Mouse (Mus musculus) neural tube, embryonic 12.5 days (tissue): ENCODE data around the gene Rnf115. TPM values are rescaled to one million over a fixed set of nuclear protein-coding genes. Genes with fewer than 3 reads are reported as not detected.
"Not testable (repeated sequence)": the region's sequence is repeated elsewhere in the genome, so short reads cannot be mapped to it uniquely, and the experiment has no call there.

Experiments
- ATAC-seq: fragments of 200-750 bp; cut with Nextera tagmentation; 2 replicates; pipeline ENCODE4 v1.8.0; 2017; ENCODE audit warnings: low read depth, mild to moderate bottlenecking, moderate TSS enrichment, moderate library complexity; ENCODE audit not compliant: low FRiP score
- H3K27ac ChIP-seq: fragments of 300-500 bp; sonication (generic); 2 replicates; pipeline ENCODE4 v1.5.1; 2016
- H3K27me3 ChIP-seq: fragments of 300-500 bp; sonication (generic); replicated peaks from 2 replicates; pipeline ENCODE4 v1.6.1; 2016; ENCODE audit warnings: mild to moderate bottlenecking
- H3K36me3 ChIP-seq: fragments of 300-500 bp; sonication (generic); 2 replicates; pipeline ENCODE4 v1.6.1; 2016; ENCODE audit warnings: mild to moderate bottlenecking
- H3K4me1 ChIP-seq: fragments of 300-500 bp; sonication (generic); 2 replicates; pipeline ENCODE4 v1.6.1; 2016
- H3K4me2 ChIP-seq: fragments of 300-500 bp; sonication (generic); replicated peaks from 2 replicates; pipeline ENCODE4 v1.6.1; 2016; ENCODE audit warnings: mild to moderate bottlenecking
- H3K4me3 ChIP-seq: fragments of 300-500 bp; sonication (generic); 2 replicates; pipeline ENCODE4 v1.5.1; 2016
- H3K9ac ChIP-seq: fragments of 300-500 bp; sonication (generic); 2 replicates; pipeline ENCODE4 v1.6.1; 2016; ENCODE audit warnings: mild to moderate bottlenecking
- H3K9me3 ChIP-seq: fragments of 300-500 bp; sonication (generic); 2 replicates; pipeline ENCODE4 v1.6.1; 2016; ENCODE audit warnings: mild to moderate bottlenecking
- WGBS: fragments of 180-500 bp; shearing (Covaris S2); methylation state at CpG from one replicate; pipeline ENCODE4 v1.1.7; 2016; 5-methylcytosine and 5-hydroxymethylcytosine counted together
- polyA plus RNA-seq: library from polyadenylated mRNA; unstranded; fragments of >200 nt; fragmentation: Nextera tagmentation; extraction: Ambion mirVana; gene quantifications from 2 replicates; pipeline ENCODE4 v1.2.1, GENCODE M21; 2016

Rnf115 gene
- 78.6 and 81.4 TPM in 2 replicates for polyA plus RNA-seq

DNA sequence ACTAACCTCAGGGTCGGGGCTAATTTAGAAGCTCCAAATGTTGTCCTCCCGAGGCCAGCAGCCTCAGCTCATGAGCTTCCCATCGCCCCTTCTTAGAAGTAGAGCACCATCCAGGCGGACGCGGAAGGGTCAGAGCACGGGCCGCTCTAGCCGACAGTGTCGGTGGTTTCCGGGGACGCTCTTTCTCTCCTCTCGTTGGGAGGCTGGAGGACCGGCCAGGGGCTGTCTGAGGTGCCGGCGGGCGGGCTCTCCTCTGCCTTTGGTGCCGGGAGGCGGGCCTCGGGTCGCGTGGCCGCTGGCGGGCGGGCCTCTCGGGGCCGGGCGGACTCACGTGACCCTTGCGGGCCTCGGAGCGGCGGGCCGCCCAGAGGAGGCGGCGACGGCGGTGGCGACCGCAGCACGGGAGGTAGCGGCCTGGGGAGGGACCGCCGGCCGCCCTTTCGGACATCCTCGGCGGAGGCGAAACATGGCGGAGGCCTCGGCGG, at the start of gene Rnf115, which contains the start of gene Polr3c:
Gene Rnf115, plus strand, starts transcription at position 322 of the 485 bp plus-strand sequence.
Gene Polr3c, minus strand, starts transcription at position 286 of the 485 bp plus-strand sequence.
- Histone ChIP-seq H3K4me3 (peak within 1 kb of the TSS; percentile 85), H3K4me1 (peaks cover 26% of the 10 kb centered on the region), H3K36me3 (peaks cover 13% of the 10 kb centered on the region), H3K27ac (peak within 1 kb of the TSS; percentile 32; the same call in 1 of the 2 replicates), H3K9me3 (no peaks in the 10 kb centered on the region), H3K9ac (peak within 1 kb of the TSS; percentile 87), H3K27me3 (no peaks in the 10 kb centered on the region), H3K4me2 (peak within 1 kb of the TSS; percentile 78)
- peak; percentile 99 for ATAC-seq
- under 1% methylated on average over 52 of the region's 52 CpGs for WGBS

DNA sequence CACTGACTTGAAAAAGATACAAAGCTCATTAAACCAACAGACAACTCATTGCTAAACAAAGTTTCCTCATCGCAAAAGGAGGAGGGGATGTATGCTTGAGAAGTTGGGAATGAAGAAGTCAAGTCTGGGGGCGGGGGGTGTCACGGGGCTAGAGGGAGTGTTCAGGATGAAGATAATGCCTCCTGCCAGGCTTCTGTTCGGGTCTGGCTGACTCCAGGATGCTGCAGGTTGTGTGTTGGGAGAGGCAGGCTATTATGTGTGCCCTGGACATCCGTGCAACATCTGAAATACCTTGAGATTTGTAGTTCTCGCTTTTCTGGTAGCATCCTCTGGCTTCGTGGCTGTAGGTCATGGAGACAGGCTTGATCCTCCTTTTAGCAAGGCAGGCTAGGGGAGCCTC, 49.0 kb upstream of the Rnf115 start:
- Histone ChIP-seq H3K4me1 (no peaks in the 10 kb centered on the region), H3K27ac (no peak overlapping the region), H3K4me3 (no peak overlapping the region), H3K9me3 (no peaks in the 10 kb centered on the region), H3K36me3 (no peaks in the 10 kb centered on the region), H3K9ac (no peak overlapping the region), H3K4me2 (no peak overlapping the region), H3K27me3 (peaks cover 14% of the 10 kb centered on the region; the same call in 1 of the 2 replicates)
- 60% methylated on average over 7 of the region's 7 CpGs for WGBS
- no peak for ATAC-seq

DNA sequence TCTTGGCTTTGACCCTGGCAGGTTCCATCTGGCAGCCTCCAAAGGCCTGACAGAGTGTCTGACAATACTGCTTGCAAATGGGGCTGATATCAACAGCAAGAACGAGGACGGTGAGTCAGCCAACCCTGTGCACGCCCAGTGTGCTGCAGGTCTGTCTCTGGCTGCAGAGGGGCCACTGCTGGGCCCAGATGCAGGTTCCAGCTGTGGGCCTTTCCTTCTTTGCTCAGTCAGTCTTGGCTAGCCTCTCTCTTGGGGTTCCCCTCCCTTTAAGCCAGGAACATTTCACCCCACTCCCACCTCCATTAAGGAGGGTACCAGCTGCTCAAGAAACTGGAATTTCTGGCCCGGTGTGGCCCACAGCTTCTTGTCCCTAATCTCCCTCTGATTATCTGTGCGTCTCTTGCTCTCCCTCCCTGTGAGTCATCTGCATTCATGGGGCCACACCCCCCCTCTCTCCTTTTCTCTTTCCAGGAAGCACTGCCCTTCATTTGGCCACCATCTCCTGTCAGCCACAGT, 48.2 kb upstream of the Rnf115 start:
- ATAC-seq = no peak
- Histone ChIP-seq H3K4me2 (no peak overlapping the region), H3K9me3 (no peaks in the 10 kb centered on the region), H3K4me1 (no peaks in the 10 kb centered on the region), H3K27me3 (peaks cover 14% of the 10 kb centered on the region; the same call in 1 of the 2 replicates), H3K36me3 (no peaks in the 10 kb centered on the region), H3K27ac (no peak overlapping the region), H3K9ac (no peak overlapping the region), H3K4me3 (no peak overlapping the region)
- 34% methylated on average over 5 of the region's 5 CpGs for WGBS

DNA sequence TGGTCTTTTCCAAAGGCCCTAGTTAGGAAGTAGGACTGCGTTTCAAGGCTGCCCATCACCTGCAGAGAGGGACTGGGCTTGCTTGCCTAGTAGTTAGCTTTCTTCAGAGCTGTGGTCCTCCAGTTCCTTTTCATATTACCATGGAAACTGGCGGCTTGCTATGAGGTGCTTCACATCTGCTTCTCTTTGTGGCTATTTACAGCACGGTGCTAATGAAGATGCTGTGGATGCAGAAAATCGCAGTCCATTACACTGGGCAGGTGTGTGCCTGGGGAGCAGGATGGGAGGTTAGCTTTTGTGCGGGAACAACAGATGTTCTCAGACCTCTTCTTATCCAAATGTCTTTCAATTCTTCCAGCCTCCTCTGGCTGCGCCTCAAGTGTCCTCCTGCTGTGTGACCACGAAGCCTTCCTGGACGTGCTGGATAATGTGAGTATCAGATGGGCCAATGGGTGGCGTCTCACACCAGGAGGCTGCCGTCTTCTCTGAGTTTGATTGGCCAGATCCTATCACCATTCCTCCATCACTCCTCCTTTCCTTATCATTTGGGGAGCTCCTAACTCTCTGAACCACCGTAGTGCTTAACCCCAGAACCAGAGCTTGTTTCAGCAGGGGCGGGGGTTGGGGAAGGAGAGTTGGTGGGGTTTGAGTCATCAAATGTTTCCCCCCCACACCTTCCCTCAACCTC, 47.1 kb upstream of the Rnf115 start:
- no peaks in the 10 kb centered on the region for H3K9me3 ChIP-seq
- H3K4me2 ChIP-seq = no peak overlapping the region
- H3K36me3 ChIP-seq = no peaks in the 10 kb centered on the region
- 18% methylated on average over 12 of the region's 12 CpGs for WGBS
- H3K27me3 ChIP-seq = peaks cover 22% of the 10 kb centered on the region; the same call in 1 of the 2 replicates
- H3K4me1 ChIP-seq = peaks cover 8% of the 10 kb centered on the region; the same call in 1 of the 2 replicates
- no peak overlapping the region for H3K4me3 ChIP-seq
- H3K9ac ChIP-seq = no peak overlapping the region
- no peak overlapping the region for H3K27ac ChIP-seq
- no peak for ATAC-seq

DNA sequence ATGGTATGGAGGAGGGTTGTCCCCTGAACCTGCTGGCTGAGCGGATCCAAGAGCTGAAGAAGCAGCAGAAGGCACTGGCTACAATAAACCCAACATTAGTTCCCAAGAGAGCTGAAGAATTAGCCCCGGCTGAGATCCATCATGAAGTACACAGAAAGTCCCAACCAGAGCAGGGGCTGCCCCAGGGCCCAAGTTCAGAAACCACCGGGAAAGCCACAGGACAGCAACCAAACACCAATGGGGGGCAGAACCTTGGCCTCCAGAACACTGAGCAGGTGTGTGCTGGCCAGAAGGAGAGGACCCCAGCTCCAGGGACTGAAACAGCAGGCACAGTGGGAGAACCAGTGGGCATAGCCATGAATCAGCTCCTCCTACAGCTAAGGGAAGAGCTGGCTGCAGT, 44.0 kb upstream of the Rnf115 start:
- Histone ChIP-seq H3K27me3 (peaks cover 23% of the 10 kb centered on the region; the same call in 1 of the 2 replicates), H3K27ac (no peak overlapping the region), H3K9me3 (no peaks in the 10 kb centered on the region), H3K36me3 (no peaks in the 10 kb centered on the region), H3K4me3 (no peak overlapping the region), H3K4me1 (peaks cover 8% of the 10 kb centered on the region; the same call in 1 of the 2 replicates), H3K9ac (no peak overlapping the region), H3K4me2 (no peak overlapping the region)
- WGBS = 85% methylated on average over 3 of the region's 3 CpGs
- no peak for ATAC-seq

DNA sequence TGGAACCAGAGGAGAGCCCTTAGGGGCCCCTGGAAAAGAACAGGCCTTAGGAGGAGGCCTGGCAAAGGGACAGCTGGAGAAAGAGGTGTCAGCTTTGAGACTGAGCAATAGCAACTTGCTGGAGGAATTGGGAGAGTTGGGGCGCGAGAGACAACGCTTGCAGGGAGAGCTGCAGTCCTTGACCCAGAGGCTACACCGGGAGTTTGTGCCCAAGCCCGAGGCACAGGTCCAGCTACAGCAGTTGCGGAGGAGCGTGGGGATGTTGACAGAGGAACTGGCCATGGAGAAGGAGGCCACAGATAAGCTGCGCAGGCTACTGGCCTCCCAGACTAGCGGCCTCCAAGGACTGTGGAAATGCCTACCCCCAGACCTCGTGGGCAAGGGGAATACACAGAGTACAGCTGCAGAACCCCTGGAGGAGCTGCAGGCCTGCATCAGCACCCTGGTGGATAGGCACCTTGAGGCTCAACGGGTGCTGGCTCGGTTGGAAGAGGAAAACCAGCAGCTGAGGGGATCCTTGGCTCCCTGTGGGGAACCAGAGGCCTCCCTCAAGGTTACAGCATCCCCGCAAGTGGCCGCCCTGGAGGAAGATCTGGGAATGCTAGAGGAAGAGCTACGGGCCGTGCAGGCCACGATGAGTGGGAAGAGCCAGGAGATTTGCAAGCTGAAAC, 43.2 kb upstream of the Rnf115 start:
- no peak overlapping the region for H3K9ac ChIP-seq
- no peak overlapping the region for H3K4me3 ChIP-seq
- ATAC-seq = no peak
- no peaks in the 10 kb centered on the region for H3K9me3 ChIP-seq
- H3K4me1 ChIP-seq = peaks cover 8% of the 10 kb centered on the region; the same call in 1 of the 2 replicates
- WGBS = 59% methylated on average over 17 of the region's 17 CpGs
- H3K27me3 ChIP-seq = peaks cover 23% of the 10 kb centered on the region; the same call in 1 of the 2 replicates
- H3K36me3 ChIP-seq = no peaks in the 10 kb centered on the region
- H3K4me2 ChIP-seq = peak overlapping the region; percentile 52
- no peak overlapping the region for H3K27ac ChIP-seq

DNA sequence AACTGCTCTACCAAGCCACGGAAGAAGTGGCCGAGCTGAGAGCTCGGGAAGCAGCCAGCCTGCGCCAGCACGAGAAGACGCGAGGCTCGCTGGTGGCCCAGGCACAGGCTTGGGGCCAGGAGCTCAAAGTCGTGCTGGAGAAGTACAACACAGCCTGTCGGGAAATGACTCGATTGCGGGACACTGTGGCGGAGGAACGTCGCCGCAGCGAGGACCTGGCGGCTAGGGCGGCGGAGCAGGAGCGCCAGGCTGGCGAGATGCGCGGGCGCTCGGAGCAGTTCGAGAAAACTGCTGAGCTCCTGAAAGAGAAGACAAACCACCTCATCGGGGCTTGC, 42.7 kb upstream of the Rnf115 start:
- no peak overlapping the region for H3K9ac ChIP-seq
- no peak overlapping the region for H3K27ac ChIP-seq
- WGBS = 33% methylated on average over 28 of the region's 28 CpGs
- peaks cover 8% of the 10 kb centered on the region; the same call in 1 of the 2 replicates for H3K4me1 ChIP-seq
- no peaks in the 10 kb centered on the region for H3K9me3 ChIP-seq
- H3K27me3 ChIP-seq = peaks cover 21% of the 10 kb centered on the region; the same call in 1 of the 2 replicates
- no peak overlapping the region; the same call in 1 of the 2 replicates for H3K4me3 ChIP-seq
- ATAC-seq = no peak
- H3K36me3 ChIP-seq = no peaks in the 10 kb centered on the region
- H3K4me2 ChIP-seq = peak overlapping the region; percentile 52

DNA sequence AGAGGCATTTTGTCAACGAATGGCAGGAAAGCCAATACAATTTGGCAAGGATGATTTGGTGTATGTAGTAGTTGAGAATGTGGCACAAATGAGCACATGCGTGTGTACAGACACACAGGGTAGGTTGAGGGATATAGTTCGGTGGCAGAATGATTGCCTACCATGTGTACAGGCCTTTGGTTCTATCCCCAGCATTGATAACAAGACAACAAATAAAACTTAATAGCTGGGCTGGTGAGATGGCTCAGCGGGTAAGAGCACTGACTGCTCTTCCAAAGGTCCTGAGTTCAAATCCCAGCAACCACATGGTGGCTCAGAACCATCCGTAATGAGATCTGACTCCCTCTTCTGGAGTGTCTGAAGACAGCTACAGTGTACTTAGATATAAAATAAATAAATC, 41.4 kb upstream of the Rnf115 start:
- not testable (repeated sequence) for H3K27me3 ChIP-seq, ATAC-seq, H3K27ac ChIP-seq, H3K9me3 ChIP-seq, H3K4me2 ChIP-seq, H3K9ac ChIP-seq, H3K36me3 ChIP-seq, H3K4me3 ChIP-seq, H3K4me1 ChIP-seq
- WGBS = 93% methylated on average over 5 of the region's 5 CpGs

DNA sequence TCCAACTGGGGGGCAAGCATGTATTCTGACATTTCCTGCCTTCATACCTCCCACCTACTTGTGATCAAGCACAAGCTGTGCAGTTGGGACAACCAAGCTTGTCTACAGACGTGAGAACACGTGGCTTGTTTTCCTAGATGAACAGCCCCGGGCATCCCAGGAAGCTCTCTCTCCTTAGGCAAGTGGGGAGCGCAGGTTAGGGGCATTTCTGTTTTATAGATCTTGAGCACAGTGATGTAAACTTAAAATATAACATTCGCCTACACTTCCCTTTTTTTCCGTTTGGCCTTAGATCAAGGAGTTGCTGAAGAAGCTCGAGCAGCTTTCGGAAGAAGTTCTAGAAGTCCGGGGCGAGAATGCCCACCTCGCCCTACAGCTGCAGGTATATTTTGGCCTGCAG, 38.6 kb upstream of the Rnf115 start:
- H3K9me3 ChIP-seq = no peaks in the 10 kb centered on the region
- no peak for ATAC-seq
- no peak overlapping the region for H3K4me2 ChIP-seq
- WGBS = 87% methylated on average over 11 of the region's 11 CpGs
- H3K4me1 ChIP-seq = peaks cover 8% of the 10 kb centered on the region; the same call in 1 of the 2 replicates
- H3K27me3 ChIP-seq = peaks cover 9% of the 10 kb centered on the region; the same call in 1 of the 2 replicates
- no peak overlapping the region for H3K4me3 ChIP-seq
- no peaks in the 10 kb centered on the region for H3K36me3 ChIP-seq
- no peak overlapping the region for H3K27ac ChIP-seq
- no peak overlapping the region for H3K9ac ChIP-seq

DNA sequence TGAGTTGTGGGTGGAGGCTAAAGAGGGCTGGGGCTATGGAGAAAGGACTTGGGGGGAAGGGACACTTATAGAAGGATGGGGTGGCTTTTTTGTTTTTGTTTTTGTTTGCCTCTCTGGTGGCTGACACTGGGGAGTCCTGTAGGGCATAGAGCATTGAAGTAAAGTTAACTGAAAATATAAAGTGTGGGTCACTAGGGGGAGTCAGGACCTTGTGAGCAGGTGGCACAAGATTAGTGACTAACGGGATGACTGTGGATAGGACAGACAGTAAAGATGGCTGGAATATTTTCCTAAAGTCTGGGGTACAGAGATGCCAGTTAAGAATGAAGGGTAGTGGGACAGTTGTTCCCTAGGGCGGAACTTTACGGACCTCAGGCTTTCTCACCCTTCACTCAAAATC, 37.2 kb upstream of the Rnf115 start:
- ATAC-seq = no peak
- no peaks in the 10 kb centered on the region for H3K36me3 ChIP-seq
- 58% methylated on average over 3 of the region's 3 CpGs for WGBS
- H3K4me3 ChIP-seq = no peak overlapping the region
- no peak overlapping the region for H3K4me2 ChIP-seq
- no peaks in the 10 kb centered on the region for H3K4me1 ChIP-seq
- no peak overlapping the region for H3K27ac ChIP-seq
- no peak overlapping the region for H3K9ac ChIP-seq
- no peaks in the 10 kb centered on the region for H3K9me3 ChIP-seq
- H3K27me3 ChIP-seq = 0 out of 2 replicates have a peak, but pooled peaks cover 2% of the 10 kb centered on the region

DNA sequence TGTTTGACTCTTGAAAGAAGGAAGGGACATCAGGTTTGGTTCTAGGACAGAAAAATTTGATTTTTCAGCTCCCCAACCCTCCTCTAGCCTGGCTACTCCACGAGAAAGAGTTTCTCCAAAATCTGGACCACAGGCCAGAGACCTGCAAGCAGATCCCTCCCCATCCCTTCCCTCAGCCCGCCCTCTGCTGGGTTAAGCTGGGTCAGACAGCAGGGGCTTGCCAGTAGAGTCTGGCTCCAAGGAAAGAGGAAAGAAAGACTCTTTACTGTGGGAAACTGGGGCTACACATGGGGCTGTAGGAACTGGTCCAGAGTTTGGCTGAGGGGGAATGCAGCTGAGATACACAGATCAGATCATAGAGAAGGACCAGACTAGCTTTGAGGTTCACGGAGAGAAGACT, 35.0 kb upstream of the Rnf115 start:
- H3K36me3 ChIP-seq = no peaks in the 10 kb centered on the region
- 9% methylated on average over 3 of the region's 3 CpGs for WGBS
- ATAC-seq = no peak

DNA sequence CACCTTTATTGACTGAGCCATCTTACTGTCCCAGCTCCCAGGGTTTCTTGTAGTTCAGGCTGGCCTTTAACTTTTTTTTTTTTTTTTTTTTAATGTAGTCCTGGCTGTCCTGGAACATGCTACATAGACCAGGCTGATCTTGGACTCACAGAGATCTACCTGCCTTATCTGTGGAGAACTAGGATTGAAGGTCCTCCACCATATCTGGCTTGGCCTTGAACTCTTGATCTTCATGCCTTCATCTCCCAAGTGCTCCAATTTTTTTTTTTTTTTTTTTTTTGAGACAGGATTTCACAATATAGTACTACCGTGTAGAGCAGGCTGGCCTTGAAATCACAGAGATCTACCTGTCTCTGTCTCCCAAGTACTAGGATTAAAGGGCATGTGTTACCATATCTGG, 33.9 kb upstream of the Rnf115 start:
- WGBS = 86% methylated on average over 1 of the region's 1 CpGs
- Histone ChIP-seq H3K36me3 (no peaks in the 10 kb centered on the region), H3K27ac (no peak overlapping the region), H3K4me2 (no peak overlapping the region), H3K9me3 (no peaks in the 10 kb centered on the region), H3K27me3 (no peaks in the 10 kb centered on the region), H3K4me1 (peaks cover 10% of the 10 kb centered on the region; the same call in 1 of the 2 replicates), H3K4me3 (no peak overlapping the region), H3K9ac (no peak overlapping the region)
- no peak for ATAC-seq

More for the DNA sequence above, 35.0 kb upstream of the Rnf115 start:
- no peaks in the 10 kb centered on the region for H3K9me3 ChIP-seq
- H3K27me3 ChIP-seq = no peaks in the 10 kb centered on the region
- peaks cover 6% of the 10 kb centered on the region; the same call in 1 of the 2 replicates for H3K4me1 ChIP-seq
- H3K27ac ChIP-seq = no peak overlapping the region
- no peak overlapping the region for H3K9ac ChIP-seq
- H3K4me3 ChIP-seq = no peak overlapping the region
- no peak overlapping the region for H3K4me2 ChIP-seq
